Mouse (Mus musculus) lung, postnatal 14 days (tissue): Measurements from ENCODE around the gene Ippk.

ENCODE experiments used
- DNase-seq: peaks from one replicate; pipeline ENCODE4 v3.0.0; 2021

Ippk gene

GRCm38 (mm10) chr13:49485388-49485787, 64.3 kb downstream of the Ippk start:
- no peak for DNase-seq

GRCm38 (mm10) chr13:49492376-49493368, 71.6 kb downstream of the Ippk start, which contains the start of gene Tes3-ps:
Gene Tes3-ps, plus strand, starts transcription at chr13:49493318.
- no peak for DNase-seq

GRCm38 (mm10) chr13:49504510-49504909, 83.5 kb downstream of the Ippk start, which contains the start of gene Ecm2:
Gene Ecm2, plus strand, starts transcription at chr13:49504810.
- no peak for DNase-seq

- no peak for DNase-seq
These were observed 84.7 kb downstream of the Ippk start for GRCm38 (mm10) chr13:49505776-49506175.

GRCm38 (mm10) chr13:49507176-49507575, 86.1 kb downstream of the Ippk start:
- peak; percentile 28 for DNase-seq
